Mouse (Mus musculus) retina, postnatal 7 days (tissue): ENCODE results near the gene Olfr315.
"Not testable (repeated sequence)": the region's sequence is repeated elsewhere in the genome, so short reads cannot be mapped to it uniquely, and the experiment has no call there.

Experiments used
- DNase-seq: peaks from one replicate; pipeline ENCODE4 v3.0.0-alpha.2; 2012; ENCODE audit warnings: low read depth, low spot score

Gene Olfr315

GRCm38 (mm10) chr11:58815676-58816075, 42.7 kb downstream of the Olfr315 start:
- DNase-seq: no peak

- not testable (repeated sequence) for DNase-seq
Observed at GRCm38 (mm10) chr11:58828937-58829336, 55.9 kb downstream of the Olfr315 start, which contains the start of gene Olfr312. Gene Olfr312 (plus strand): TSS chr11:58829237.

GRCm38 (mm10) chr11:58829764-58830163, 56.8 kb downstream of the Olfr315 start:
- no peak for DNase-seq
